Mouse (Mus musculus): ENCODE measurements around the gene Ece1. TPM values are rescaled to one million over a fixed set of nuclear protein-coding genes. Genes with fewer than 3 reads are reported as not detected.

The Ece1 gene
- polyA plus RNA-seq, 1 experiment from 2014 or later = 39.0 TPM

Other genes with a start within 250 kb of the Ece1 start
- gene Rap1gap, start 197.5 kb upstream of the Ece1 start, polyA plus RNA-seq (2015; fragmentation: Nextera tagmentation; extraction: Ambion mirVana) = 7.7 TPM in 2 replicates
- 43.5 and 68.6 TPM in 2 replicates for gene Alpl, start 65.9 kb upstream of the Ece1 start, polyA plus RNA-seq (2015; fragmentation: Nextera tagmentation; extraction: Ambion mirVana)
- gene Eif4g3, start 130.8 kb downstream of the Ece1 start, polyA plus RNA-seq (2015; fragmentation: Nextera tagmentation; extraction: Ambion mirVana) = 27.1 and 29.1 TPM in 2 replicates